Mouse (Mus musculus) adrenal gland, adult 8-10 months (tissue): Measurements from ENCODE around the gene Klhl31. TPM values are rescaled to one million over a fixed set of nuclear protein-coding genes. Genes with fewer than 3 reads are reported as not detected.
A peak's percentile ranks its signal among the peaks of the same experiment; 100 is the strongest.

ENCODE experiments used
- DNase-seq: peaks from one replicate; pipeline ENCODE4 v3.0.0; 2022
- total RNA-seq, 4 experiments: library from RNA; stranded (reverse); gene quantifications; 2 replicates each; pipeline ENCODE4 v1.2.4; 2022

Gene Klhl31
- total RNA-seq = under 1 TPM in 2 of 4 experiments, not detected in 2; 0.03 to 0.09 TPM

DNA sequence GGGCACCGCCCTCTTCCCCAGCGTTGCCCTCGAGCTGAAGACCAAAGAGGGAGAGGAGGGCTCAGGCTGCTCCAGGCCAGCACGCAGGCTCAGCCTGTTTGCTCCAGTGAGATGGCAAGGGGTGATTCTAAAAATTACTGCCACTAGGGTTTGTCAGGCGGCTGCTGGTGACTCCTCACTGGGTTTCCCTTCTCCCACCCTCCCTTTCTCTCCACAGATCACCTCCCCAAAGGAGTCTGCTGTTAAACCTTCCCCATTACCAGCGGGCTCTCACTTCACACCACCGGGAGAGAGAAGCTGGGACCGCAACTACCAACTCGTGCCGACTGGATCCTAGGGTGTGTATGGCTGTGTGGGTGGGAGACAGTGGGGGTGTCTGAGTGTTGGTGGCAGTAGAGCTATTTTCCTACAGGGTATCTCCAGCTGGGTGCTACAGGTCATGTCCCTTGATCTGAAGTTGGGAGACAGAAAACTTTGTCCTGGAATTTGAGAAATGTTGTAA lies at the start of gene Klhl31:
Gene Klhl31 (plus strand): TSS at position 51 of the 502 bp plus-strand sequence.
- DNase-seq = no peak

DNA sequence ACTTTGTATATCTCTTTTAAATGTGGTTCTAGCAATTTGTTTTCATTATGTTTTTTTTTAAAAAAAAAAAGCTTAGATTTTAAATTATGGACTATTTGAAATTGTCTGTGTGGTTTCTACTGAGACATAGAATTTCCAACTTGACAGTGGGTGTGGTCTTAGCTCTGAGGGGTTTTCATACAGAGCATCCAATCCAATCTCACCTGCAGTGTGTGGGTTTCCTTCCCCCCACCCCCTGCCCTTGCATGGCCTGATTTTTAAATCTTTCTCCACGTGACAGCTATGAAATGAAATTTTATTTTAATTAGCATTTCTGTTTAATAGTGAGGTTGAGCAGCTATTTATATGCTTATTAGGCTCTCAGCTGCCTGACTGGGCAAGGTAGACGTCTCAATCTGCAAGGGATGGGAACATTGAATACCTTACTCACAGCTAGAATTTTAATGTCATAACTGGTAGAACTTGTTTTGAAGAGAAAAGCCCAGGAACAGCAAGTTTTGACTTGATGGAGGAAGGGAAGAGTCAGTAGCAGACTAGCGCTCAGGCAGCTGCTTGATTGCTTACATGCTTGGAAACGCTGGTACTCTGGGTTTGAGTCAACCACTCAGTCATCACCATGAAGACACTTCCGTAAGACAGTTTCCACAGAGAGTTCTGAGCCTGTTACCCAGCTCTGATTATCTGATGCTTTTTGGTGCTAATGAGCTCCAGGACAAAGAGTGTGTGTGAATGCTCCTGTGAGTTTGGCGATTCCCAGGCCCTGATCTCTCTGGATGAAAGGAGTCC lies 49.3 kb upstream of the Klhl31 start:
- DNase-seq = no peak

DNA sequence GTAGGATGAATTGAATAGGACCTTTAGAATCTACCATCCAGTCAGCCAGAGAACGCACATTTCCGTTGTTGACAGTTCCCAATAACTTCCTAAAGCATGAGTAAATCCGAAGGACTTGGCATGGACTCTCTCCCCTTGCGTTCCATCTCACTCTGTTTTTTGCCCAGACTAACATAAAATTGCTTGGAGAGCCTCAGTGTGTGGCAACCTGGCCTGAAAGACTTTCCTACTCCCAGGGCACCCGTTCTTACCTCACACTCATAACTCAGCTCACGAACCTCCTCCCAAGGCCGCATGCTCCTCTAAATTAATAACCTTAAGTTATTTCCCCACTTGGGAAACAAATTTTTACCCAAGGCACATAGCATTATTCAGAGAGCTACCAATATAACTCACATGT lies 48.7 kb upstream of the Klhl31 start:
- no peak for DNase-seq

DNA sequence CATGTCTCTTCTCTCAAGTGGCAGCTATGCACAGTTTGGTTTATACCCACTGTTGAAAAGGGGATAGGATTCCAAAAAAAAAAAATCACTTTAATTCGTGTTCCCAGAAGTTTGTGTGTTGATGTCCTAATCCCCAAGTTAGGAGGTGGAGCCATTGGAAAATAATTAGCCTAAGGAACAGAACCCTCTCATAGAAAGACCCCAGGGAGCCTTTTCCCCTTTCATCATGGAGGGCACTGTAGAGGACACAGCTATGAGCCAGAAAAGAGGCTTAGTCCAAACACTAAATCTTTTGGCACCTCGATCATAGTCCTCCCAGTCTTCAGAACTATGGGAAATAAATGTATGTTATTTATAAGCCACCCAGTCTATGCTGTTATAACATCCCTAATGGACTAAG lies 46.8 kb upstream of the Klhl31 start:
- DNase-seq = no peak

DNA sequence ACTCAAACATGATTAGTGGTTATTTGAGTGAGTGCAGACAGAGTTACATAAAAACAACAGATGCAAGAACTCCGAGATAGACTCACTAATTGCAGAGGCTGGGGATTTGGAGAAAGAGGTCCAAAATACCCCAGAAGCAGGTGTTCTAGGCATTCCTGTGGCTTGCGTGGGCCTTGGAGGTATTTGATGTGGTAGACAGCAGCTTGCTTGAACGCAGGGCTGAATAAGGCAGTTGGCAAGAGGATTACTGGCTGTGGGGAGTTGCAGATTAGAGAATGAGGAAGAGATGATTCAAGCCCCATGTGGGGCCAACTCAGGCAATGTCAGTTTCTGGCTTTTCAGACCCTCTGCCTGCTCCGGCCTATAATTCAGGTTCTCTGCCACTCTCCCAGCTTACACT lies 43.9 kb upstream of the Klhl31 start:
- DNase-seq = no peak

DNA sequence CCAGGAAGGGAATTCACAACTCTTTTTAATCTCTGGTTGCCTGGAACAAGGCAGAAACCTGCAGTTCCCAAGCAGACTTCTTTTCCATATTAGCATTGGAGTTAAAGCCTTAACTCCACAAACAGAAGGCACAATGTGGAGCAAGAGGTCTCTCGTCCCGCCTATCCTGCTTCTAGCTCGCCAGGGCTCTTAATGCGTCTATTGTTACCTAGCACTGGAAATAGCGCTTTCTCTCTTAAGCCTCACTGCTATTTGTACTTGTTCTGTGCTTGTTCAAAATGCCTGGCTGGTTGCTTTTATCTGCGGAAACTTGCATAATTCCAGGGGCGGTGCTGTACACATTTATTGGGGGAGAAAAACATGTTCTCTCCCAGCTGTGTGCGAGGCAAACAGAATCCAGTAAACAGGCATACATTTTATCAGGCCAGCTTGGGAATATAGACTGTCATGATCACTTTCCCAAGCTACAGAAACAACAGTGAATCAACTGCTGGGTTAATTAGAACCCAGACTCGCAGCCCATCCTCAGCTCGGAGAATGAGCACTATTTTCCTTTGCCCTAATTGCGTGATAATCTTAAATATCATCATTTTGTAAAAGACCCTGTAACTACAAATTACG lies 41.2 kb upstream of the Klhl31 start:
- no peak for DNase-seq

DNA sequence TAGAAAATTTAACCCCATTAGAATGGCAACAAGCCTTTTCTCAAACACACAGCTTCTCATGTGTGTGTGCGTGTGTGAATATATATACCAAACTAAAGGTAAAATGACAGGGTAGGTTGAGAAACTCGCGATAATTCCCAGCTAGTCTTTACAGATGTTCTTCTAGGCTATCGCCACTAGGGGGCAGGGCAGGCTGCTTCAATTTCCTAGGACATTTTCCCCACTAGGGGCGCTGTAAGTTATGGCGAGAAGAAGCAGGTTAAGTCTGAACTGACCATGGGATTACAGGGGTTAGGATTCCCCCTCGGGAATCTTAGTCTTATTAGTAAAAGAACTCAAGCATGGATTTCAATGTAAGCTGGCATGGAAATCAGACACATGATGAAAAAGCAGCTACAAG lies 39.9 kb upstream of the Klhl31 start:
- DNase-seq = peak; percentile 59

DNA sequence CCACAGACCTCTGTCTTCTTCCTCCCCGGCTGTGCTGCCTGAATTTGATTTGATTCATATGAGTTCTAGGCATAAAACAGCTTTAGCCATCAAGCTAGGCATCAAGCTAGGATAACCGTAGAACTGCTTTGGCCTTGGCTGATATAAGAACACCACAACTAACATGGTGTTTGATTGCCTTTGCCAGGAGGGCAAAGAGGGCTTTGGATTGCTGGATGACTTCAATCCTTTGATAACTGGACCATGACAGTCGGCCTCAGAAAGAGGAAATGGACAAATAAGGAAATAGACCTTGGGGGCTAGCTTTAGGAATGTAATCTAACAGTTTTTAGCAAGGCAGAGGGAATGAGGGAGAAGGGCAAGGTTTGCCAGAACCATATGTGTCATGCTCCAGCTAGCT lies 37.7 kb upstream of the Klhl31 start:
- no peak for DNase-seq

DNA sequence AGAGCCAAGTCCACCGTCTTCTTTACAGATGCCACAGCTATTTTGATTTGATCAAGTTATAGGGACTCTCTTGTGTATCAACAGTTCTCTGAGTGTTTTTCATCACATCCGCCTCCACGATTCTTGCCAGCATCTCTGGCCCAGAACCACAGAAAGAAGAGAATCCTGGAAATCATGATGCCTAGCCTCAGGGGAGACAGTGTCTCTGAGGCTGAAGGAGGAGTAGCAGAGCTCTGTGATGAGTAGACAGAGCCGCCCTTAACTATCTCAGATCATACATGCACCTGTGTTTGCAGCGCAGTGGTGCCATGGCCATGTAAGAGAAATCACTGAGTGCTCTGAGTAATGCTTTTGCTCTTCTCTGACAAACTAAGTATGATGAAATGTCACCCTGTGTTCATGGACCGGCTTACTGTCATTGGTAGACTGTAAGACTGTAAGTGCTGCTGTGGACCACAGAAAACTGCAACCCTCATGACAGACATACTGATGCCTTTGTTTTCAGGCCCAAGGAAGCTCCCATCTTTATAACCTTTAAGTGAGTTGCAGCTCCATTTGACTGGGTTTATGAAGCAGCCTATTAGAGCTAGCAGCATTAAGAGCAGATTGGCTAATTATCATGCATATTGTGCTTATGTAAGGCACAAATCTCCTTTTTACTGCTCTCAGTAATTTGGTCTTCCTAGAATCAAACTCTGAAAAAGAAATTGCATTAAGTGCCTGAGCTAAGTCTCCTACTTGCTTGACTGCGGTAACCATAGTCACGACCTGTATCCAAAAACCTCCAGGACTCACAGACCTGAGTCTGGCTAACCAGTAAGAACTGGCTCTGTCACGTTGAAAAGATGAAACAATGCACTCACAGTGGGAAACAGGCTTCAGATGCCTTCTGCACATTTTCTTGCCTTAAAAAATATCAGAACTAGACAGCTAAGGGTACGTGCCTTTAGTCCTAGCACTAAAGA lies 33.7 kb upstream of the Klhl31 start:
- no peak for DNase-seq

DNA sequence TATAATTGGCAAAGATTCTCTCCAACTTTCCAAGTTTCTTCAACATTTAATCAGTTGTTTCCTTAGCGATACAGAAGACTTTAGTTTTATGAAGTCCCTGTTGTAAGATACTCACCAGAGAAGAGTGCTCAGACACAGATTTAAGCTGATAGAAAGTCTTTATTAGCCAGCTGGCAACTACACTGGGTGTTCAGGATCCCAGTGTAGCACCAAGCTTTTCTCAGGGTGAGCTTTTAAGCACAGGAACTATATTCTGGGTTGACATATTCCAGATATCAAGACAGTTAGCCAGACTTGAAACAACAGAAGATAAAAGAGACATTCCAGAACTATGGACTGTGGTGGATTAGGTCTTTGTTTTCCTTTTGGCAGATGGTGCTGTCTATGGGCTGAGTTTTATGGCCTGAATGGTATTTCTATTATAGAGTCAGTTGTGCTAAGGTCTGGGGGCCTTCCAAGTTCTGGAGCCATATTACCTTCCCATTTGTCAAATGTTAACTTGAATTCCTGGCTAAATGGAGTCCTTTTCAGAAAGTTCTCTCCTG lies 32.3 kb upstream of the Klhl31 start:
- DNase-seq = no peak

DNA sequence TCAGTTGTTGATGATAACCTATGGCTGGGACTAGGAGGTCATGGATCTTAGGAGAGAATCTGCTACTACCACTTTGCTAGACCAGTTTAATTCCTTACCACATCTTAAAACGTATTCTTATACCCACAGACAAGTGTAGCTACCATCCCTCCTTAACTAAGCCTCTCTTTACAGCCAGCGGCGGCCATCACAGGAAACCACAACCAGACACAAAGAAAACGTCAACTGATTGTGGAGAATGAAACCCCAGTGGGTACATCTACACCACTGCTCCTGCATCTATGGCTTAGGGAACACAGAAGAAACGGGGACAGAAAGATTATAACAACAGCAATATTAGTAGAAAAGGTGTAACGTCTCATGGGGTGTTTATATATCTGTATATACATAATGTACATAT lies 29.0 kb upstream of the Klhl31 start:
- no peak for DNase-seq

DNA sequence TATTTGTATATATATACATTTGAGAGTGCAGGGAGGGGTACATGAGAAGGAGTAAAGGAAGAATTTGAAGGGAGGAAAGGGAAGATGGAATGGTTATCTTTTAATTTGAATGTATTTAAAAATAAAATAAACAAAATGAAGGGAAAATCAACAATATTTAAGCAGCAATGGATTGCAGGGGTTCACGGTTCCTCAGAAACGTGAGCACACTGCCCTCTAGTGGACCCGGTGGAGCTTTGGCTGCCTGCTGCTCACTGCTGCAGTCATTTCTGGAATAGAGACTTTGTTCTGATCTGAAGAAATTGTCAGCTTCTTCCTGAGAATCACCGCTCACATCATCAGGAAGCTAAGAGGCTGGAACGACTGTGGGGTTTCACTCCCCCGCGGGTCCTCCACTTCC lies 28.5 kb upstream of the Klhl31 start:
- DNase-seq = no peak

DNA sequence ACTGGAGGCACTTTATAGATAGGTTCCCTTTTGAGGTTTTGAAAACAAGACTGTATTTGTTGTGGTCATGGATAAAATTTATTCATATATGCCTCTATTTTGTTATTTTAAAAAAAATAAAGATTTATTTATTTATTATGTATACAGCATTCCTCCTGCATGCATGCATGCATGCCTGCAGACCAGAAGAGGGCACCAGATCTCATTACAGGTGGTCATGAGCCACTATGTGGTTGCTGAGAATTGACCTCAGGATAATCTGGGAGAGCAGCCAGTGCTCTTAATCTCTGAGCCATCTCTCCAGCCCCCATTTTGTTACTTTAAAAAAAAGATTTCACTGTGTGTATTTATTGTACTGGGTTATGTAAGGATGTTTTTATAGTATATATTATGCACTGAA lies 25.5 kb upstream of the Klhl31 start:
- DNase-seq = no peak

DNA sequence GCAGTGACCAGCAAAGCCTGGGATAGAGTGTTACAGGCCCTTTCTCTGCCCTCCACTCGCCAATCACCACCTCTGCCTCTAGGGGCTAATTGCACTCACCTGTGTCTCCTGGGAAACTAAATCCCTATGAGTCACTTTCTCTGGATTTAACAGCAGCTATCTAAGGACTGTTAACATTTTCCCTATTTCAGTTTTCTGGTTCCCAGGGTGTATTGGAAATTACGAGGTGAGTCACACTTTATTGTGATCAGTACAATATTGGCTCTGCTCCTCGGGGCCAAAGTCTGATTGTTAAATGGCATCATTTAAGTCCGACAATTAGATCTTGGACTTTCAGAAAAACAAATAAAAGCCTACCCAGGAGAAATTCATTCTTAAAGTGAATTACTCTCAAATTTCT lies 24.0 kb upstream of the Klhl31 start:
- DNase-seq = no peak

DNA sequence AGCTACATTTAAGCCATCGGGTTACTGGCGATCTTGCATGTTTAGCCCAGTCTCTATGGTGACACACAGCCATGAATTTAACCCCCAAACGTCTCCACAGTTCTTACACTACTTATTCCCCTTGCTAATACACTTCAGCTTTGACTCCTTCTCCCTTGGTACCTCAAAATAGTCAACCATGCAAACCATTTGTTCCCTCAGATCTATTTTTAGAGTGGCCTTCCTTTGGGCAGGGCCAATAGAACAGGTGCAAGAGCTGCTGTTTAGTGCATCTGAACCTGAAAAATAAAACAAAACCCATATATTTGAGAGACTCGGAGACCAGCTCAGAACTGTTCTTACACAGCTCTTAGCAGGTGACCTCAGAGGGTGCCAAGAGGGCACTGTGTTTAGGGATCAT lies 20.4 kb upstream of the Klhl31 start:
- DNase-seq = no peak

DNA sequence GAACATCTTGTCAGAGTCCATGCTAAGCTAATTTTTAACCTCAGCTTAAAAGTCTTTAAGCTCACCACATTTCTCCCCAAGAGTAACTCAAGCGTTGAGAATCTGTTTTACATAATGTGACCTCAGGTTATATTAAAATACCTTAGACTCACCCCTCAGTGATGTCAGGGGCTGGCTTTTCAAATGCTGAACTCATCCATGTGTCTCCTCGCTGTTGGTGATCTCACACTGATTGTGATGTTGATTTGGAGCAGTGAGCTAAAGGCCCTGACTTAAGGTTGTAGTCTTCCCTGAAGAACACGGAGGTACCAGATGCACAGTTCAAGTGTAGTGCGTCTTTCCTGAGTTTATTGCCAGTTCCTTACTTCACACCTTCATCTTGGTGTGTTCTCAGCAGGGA lies 19.5 kb upstream of the Klhl31 start:
- DNase-seq = no peak

DNA sequence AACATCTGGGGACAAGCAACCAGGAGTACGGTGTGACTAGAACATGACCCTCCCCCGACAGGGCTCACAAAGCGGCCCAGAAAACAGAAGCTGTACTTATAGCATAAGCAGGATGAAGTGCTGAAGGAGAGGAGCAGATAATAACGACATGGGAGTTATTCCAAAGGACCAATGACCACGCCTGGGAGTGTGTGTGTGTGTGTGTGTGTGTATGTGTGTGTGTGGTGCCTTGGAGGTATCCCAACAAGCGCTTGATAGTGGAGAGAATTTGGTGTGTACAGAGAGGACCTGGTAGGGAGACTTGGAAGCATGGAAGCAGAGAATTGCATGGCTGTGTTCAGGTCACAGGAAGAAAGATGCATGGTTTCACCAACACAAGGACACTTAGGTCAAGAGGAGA lies 18.5 kb upstream of the Klhl31 start:
- no peak for DNase-seq

DNA sequence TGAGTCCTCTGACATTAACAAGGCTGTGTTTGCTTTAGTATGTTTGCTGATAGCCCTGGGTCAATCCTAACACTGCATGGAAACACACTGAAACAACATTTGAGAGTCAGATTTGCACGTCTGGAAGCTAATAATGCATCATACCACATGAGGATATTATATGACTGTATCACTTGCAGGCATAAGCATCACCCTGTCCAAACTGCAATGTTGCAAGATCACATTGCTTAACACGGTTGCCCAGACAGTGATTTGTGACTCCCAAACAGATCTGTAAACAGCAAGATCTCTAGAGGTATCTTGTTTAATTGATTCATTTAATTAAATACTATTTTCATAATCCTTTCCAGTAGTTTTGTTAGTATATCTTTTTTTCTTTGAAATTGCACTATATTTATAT lies 17.9 kb upstream of the Klhl31 start:
- no peak for DNase-seq

DNA sequence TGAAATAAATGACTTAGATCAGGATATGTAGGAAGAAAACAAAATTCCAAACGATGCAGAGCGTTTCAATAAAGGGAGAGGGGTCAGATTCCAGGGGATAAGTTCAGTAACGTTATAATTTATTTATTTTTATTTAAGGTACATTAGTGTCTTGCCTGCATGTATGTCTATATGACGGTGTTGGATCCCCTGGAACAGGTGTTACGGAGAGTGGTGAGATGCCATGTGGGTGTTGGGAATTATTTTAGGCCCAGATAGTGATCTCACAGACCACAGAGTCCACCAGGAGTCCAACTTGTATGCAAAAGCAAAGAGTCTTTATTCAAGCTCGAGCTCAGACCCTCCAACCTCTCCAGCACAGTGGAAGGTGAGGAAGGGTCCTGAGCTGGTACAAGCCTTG lies 16.2 kb upstream of the Klhl31 start:
- no peak for DNase-seq

DNA sequence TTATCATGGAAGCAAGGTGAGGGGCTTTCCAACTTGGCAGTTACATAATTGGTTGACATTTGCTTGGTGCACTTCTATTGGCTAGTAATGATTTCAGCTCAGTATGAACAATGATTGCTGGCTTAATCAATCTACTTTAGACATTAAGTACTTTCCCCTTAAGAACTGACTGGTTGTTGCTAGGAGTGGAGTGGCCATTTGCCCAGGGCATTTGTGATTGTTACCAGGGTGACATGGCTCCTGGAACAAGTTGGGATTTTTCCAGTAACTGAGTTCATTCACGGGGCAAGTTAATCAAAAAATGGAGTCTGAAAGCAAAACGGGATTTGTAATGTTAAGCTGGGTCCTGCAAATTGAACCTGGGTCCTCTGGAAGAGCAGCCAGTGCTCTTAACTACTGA lies 15.8 kb upstream of the Klhl31 start:
- DNase-seq = no peak

DNA sequence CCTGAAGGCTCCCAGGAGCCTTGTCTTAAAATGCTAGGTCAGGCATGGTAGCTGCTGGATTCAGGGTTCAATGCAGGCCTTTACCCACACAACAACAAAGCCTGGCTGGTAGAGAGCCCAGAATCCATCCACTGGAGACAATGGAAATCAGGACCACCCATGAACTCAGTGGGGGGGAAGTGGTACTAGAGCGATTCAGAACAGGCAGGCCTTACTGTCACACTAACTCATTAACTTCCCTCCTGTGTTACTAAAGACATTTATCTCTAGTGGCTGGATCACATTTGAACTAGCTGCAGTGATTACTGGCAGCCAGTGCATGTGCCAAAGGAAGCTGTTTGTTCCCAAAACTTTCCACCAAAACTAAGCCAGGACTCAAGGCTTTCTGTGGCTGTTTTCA lies 13.4 kb upstream of the Klhl31 start:
- no peak for DNase-seq

DNA sequence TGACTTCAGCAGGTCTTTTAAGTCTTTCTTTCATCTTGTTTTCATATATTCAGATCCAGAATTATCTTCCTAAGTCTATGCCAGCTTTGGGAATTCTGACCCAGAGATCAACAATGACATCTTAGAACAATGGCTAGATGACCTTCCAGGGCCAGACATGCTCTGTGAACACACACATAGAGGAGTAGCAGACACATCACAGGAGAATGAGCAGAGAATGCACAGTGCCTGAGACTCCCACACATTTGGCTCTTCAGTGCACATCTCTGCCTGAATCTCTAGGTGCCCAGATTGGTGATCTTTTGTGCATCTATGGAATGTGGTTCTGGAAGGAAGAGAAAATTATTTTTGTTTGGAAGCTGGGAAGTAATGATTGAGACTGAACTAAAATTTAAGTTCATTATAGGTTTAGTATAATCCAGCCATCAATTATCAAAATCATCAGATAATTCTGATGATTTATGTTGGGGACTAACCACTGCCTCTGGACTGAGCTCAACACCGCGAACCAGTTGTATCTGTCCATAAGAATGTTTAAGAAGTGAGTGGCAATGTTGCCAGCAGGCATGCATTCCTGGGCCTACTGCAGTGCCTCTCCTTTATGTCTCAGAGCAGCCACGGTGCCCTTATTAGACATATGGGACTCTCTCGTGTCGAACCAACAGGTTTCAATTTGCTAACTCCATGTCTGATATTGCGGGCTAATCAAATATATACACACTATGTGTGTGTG lies 12.8 kb upstream of the Klhl31 start:
- DNase-seq = no peak
